Mouse (Mus musculus) hematopoietic stem cell, adult 5-6 weeks (primary cell): Measurements from ENCODE around the gene Ceacam16. TPM values are rescaled to one million over a fixed set of nuclear protein-coding genes. Genes with fewer than 3 reads are reported as not detected.

Experiments
- ATAC-seq, 2 experiments: fragments of 125-278 bp in 1 of 2; replicated peaks in 1 of 2; 2 replicates each; pipeline ENCODE4 v1.8.0; 2016 to 2017; ENCODE audit warnings: inconsistent platforms in 2 of 2, mild to moderate bottlenecking in 2 of 2, moderate number of reproducible peaks in 2 of 2, low read depth in 1 of 2, moderate TSS enrichment in 1 of 2; ENCODE audit not compliant: low FRiP score in 2 of 2, poor library complexity in 2 of 2, severe bottlenecking in 2 of 2, insufficient read depth in 1 of 2, low TSS enrichment in 1 of 2
- total RNA-seq: library from RNA; stranded (forward); fragments of 172-1452, 232-1000 nt; gene quantifications from 2 replicates; pipeline ENCODE4 v1.2.3, GENCODE M21; 2017

The Ceacam16 gene
- 0.10 and 0.38 TPM in 2 replicates for total RNA-seq

DNA sequence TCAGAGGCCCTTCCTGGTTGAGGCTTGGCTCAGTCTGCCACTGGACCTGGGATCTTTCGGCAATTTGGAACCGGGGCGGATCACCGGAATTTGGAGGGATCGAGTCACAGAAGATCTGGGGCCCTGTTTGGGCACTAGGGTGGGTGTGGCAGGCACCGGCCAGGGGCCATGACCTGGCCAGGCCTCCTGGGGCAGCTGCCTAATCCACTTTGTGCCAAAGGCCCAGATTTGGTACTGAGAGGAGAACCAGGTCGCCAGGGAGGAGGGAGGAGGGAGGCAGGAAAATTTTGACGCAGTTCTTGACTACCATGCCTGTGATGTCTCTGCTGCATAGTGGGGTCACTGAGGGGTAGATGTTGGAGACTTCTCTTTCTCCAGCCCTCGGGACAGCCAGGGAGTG lies at the start of gene Ceacam16:
Gene Ceacam16, minus strand, starts transcription at position 101 of the 400 bp plus-strand sequence.
- ATAC-seq: no peak

DNA sequence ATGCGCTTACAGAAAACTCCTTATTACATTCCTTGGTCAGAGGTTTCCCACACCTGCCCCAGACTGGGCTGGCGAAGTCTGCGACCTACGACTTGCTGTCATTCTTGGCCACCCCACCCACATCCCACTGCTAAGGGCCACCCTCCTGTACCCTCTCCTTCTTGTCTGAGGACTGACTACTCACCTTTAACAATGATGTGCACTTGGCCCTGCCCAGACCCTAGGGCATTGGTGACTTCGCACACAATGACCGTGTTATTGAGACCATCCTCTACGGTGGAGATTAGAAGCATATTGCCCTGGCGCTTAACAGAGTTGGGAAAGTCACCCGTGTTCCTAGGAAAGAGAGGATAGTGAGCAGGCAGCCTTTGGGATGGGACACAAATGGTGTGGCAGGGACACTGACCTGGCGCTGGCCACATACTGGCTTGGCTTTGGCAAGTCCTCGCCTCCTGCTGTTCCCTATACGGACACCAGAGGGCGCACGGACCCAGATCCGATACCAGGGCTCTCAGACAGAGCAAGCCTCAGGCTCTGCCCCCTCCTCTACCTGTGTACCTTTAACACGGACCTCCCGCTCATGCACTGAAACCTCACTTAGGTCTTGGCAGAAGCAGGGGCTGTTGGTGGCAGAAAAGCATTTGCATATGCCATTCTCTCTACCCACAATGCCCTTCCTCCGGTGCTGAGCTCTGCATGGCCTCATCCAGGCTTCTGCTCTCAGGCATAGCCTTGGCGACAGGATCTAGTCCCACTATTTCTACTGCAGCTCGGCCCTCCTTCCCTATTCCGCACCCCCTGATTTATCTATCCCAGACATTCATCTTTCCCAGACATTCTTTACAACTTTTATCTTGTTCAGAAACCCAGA lies 49.6 kb upstream of the Ceacam16 start:
- peak; percentile 67 to 92 for ATAC-seq

- ATAC-seq: peak; percentile 30 to 62; a peak in 1 of 4 replicates
These were observed 28.8 kb upstream of the Ceacam16 start for GRCm38 (mm10) chr7:19889881-19890280.

- ATAC-seq: no peak
These were observed 26.8 kb upstream of the Ceacam16 start, which contains the start of gene Ceacam19 for GRCm38 (mm10) chr7:19887849-19888248. TSS of gene Ceacam19 (minus strand) at chr7:19887965.

GRCm38 (mm10) chr7:19880754-19881153 lies 19.7 kb upstream of the Ceacam16 start:
- no peak for ATAC-seq

- peak; percentile 39 to 53; a peak in 3 of 4 replicates for ATAC-seq
These were observed 15.8 kb upstream of the Ceacam16 start for GRCm38 (mm10) chr7:19876781-19877425.

DNA sequence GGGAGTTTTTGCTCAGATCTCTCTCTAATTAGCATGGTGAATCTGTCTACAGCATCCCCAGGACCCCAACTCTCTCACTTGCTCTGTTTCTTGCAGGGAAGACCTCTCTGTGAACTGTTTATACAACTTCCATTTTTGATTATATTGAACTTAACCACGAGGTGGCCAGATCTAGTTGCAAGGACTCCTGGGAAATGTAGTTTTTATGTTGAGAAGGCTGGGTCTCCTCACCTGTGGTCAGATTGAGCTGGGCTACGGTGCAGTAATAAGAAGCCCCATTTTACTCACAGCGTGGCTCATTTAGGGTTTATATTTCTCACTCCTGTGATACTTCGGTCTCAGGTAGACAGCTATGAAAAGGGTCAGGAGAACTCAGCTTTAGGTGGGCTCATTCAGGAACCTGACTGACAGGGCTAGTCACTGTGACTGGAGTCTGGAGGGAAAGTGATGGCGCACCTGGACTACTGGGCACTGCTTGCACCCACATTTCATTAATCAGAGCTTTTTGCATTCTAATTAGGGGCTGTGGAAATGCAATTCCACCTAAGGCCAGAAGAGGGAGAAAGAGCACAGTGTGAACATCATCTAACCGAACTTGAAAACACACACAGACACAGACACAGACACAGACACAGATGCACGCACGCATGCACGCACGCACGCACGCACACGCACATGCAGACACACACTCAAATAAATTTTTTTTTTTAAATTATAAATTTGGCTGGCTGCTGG lies 15.0 kb upstream of the Ceacam16 start:
- peak; percentile 26 to 60; a peak in 3 of 4 replicates for ATAC-seq

GRCm38 (mm10) chr7:19871943-19872601 lies 11.0 kb upstream of the Ceacam16 start:
- no peak for ATAC-seq

- ATAC-seq: peak; percentile 88 to 93
These were observed 10.1 kb upstream of the Ceacam16 start for GRCm38 (mm10) chr7:19871137-19871621.

GRCm38 (mm10) chr7:19867751-19868399 lies 6.8 kb upstream of the Ceacam16 start:
- no peak for ATAC-seq

DNA sequence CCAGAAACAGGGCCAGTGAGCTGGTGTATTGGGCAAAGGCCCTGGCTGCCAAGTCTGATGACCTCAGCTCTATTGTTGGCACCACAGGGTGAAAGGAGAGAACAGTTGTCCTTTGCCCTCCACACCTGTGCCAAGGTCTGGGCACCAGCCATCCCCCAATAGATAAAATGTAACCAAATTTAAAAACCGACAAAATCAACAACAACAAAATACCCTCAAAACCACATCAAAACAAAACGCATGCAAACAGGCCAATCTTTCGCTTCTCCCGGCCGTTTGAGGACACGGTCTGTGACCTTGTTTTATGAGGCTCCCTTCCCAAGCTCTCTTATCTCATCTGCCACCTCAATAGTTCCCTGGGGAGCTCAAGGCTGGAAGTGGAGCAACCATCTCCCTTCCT lies 5.4 kb upstream of the Ceacam16 start:
- no peak for ATAC-seq

DNA sequence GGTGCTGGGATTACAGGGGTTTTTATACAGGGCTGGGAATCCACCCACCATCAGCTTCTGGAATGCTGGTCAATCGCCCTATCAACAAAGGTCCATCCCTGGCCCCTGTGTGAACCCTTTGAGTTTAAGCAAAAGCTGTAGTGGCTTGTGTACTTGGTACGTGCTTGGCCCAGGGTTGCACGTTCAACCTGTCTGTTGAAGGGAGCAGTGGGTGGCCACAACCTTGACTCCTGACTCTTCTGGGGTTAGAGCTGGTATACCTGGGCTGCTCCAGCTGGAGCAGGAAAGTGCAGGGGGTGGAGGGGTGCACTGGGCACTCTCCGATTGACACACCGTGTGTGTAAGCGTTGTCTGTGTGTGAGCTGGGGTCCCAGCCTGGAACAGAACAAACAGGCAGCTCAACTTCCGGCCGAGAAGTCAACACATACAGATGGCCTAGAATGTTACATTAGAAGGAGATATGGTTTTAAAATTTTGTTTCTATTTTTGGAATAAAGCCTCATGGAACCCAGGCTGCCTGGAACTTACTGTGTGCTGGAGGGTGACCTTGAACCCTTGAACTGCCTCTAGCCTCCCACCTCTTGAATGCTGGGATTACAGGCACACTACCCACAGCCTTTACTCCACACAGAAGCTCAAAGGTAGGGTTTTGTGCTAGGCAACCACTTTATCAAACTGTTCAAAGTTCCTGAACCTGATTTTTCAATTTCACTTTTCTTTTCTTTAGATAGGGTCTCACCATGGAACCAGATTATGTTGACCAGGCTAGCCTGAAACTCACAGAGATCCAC lies 4.3 kb upstream of the Ceacam16 start:
- no peak for ATAC-seq

GRCm38 (mm10) chr7:19864241-19864640 lies 3.1 kb upstream of the Ceacam16 start:
- no peak for ATAC-seq

DNA sequence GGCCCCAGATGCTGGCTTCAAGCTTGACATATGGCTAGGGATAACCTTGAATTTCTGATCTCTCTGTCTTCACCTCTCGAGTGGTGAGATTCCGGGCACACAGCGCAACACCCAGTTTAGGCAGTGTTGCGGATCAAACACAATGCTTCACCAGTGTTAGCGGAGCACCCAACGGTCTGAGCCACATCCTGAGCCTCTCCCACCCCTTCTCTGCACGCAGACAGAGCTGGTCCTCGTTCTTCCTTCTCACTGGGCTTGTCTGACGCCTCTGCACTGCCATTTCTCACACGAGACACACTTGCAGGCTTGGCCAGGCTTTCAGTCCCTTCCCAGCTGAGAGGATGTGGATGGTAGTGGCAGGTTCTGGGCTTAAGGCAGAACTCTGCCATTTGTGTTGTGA lies 1.4 kb downstream of the Ceacam16 start:
- peak in 1 of 2 experiments; percentile 27; a peak in 1 of 4 replicates for ATAC-seq

DNA sequence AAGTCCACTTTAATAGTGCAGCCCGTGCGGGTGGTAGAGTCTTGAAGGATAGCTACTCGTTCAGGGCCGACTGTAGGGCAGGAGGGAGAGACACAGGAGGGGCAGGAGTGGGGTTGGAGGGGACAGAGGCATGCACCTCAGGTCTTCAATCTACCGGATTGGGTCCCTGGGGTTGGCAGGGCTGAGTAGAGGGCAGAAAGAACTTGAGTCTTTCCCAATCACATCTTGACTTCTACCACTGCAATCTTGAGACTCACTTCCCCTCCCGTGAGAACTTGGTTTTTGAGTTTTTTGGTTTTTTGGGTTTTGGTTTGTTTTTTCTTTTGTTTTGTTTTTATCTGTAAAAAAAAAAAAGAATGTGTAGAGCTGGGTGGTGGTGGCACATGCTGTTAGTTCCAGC lies 4.8 kb downstream of the Ceacam16 start:
- no peak for ATAC-seq

- ATAC-seq: no peak
These were observed 5.4 kb downstream of the Ceacam16 start for GRCm38 (mm10) chr7:19855663-19856062.
